9 mouse cellular contexts compared by ENCODE assay signal in the genomic region with DNA sequence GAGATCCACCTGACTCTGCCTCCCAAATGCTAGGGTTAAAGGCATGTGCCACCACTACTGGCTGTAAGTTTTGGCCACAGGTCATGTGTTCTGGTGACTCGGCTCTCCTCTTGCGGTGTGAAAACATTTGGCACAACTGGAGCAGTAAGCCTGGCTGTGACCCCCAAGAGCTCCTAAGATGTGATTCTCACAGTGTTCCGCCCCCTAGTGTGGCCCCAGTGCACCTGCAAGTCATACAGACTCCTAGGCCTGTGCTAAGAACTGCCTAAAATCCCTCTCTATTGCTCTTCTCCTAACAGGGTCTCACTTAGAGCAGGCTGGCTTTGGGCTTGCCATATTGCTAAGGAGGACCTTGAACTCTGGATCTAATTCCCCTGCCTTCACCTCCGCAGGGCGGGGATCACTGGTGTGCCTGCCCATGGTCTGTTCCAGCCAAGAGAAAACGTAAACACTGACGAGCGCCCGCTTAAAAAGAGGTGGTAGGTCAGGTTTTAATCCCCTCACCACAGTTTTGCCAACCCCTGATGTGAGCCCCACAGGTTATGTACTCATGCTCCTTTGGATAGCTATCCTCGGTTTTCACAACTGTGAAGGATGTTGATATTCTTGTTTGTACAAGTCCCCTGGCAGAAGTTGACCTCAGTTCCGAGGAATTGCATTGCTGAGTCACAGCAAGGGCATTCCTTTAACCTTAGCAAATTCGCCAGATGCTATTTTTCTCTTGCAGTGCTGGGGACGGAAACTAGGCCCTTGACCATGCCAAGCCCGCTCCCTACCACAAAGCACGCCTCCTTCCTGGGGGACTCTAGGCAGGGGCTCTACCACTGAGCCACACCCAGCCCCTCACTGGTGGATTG. TPM values are rescaled to one million over a fixed set of nuclear protein-coding genes. Genes with fewer than 3 reads are reported as not detected.
DNase-seq lines count a peak whose midpoint lies in the region; ATAC-seq lines count a peak whose summit lies in the region.
"Had no signal": no experiment of that assay in that cellular context is flagged by ENCODE, and none has a peak within 500 bp of the region (broad histone marks: within the 10 kb centered on the region; RNA-seq: fewer than 3 reads in every experiment).

No protein-coding gene starts in this region.

- H3K9ac ChIP-seq in forebrain, embryonic 15.5 days (replicated peaks) = no peak overlapping the region

- H3K4me1 ChIP-seq in forebrain, embryonic 15.5 days = peaks cover 5% of the 10 kb centered on the region

- H3K27me3 ChIP-seq in forebrain, embryonic 15.5 days = no peaks in the 10 kb centered on the region

- ATAC-seq in forebrain, embryonic 15.5 days (replicated peaks) = no peak

- H3K4me3 ChIP-seq in forebrain, embryonic 15.5 days = no peak overlapping the region

- no peaks in the 10 kb centered on the region for H3K9me3 ChIP-seq in forebrain, embryonic 15.5 days

- H3K27ac ChIP-seq in forebrain, embryonic 15.5 days (replicated peaks) = no peak overlapping the region

- DNase-seq in heart, adult 9 months (ENCODE audit: low spot score in 2 of 2) = peak; percentile 41 to 44
- no peak for DNase-seq in heart, postnatal 4 days
- DNase-seq in urinary bladder, postnatal 14 days (ENCODE audit: low spot score) = peak; percentile 46
- DNase-seq in urinary bladder, postnatal 4 days (ENCODE audit: low spot score in 2 of 2) = no peak
- DNase-seq in fibroblast of lung, adult 2 months (ENCODE audit: low read depth) = peak; percentile 23
- no peak for DNase-seq in ovary, postnatal 36 days (ENCODE audit: low spot score)
- no peak for DNase-seq in spleen, postnatal 36 days (ENCODE audit: low spot score in 2 of 2)

- H3K4me2 ChIP-seq in forebrain, embryonic 15.5 days (replicated peaks) = no peak overlapping the region

- WGBS in forebrain, embryonic 15.5 days = 77% methylated on average over 15 of the region's 15 CpGs

- no peaks in the 10 kb centered on the region for H3K36me3 ChIP-seq in forebrain, embryonic 15.5 days

RNA-seq across cellular contexts. Expression of a gene that starts 11.1 kb away (rescaled TPM):
- under 1 TPM; 0.57 to 0.61 TPM for total RNA-seq in heart, postnatal 4 days (2021)
- not detected in 2 replicates for polyA plus RNA-seq in forebrain, embryonic 15.5 days (2015; fragmentation: Nextera tagmentation; extraction: Ambion mirVana)

RNA-seq across cellular contexts. Expression of a gene that starts 12.0 kb away (rescaled TPM):
- total RNA-seq in heart, postnatal 4 days (2021) = under 1 TPM; 0.27 to 0.33 TPM
- polyA plus RNA-seq in forebrain, embryonic 15.5 days (2015; fragmentation: Nextera tagmentation; extraction: Ambion mirVana) = 11.6 and 11.7 TPM in 2 replicates

RNA-seq across cellular contexts. Expression of a gene that starts 12.1 kb away (rescaled TPM):
- total RNA-seq in heart, postnatal 4 days (2021) = 10 to 100 TPM; 15.9 to 16.9 TPM
- 17.4 and 18.9 TPM in 2 replicates for polyA plus RNA-seq in forebrain, embryonic 15.5 days (2015; fragmentation: Nextera tagmentation; extraction: Ambion mirVana)

RNA-seq across cellular contexts. Expression of a gene that starts 36.9 kb away (rescaled TPM):
- total RNA-seq in heart, postnatal 4 days (2021) = not detected
- 0.18 and 0.23 TPM in 2 replicates for polyA plus RNA-seq in forebrain, embryonic 15.5 days (2015; fragmentation: Nextera tagmentation; extraction: Ambion mirVana)
- polyA plus RNA-seq: frontal cortex, adult 2 months had no signal

RNA-seq across cellular contexts. Expression of a gene that starts 53.4 kb away (rescaled TPM):
- total RNA-seq in heart, postnatal 4 days (2021) = 10 to 100 TPM; 42.0 to 43.9 TPM
- 69.8 and 79.5 TPM in 2 replicates for polyA plus RNA-seq in forebrain, embryonic 15.5 days (2015; fragmentation: Nextera tagmentation; extraction: Ambion mirVana)

Comparison
In these comparisons a context has a peak if more than half of its experiments do, and no peak if none do; other contexts are left out.
1. DNase-seq: peak in heart, adult 9 months (2 of 2), urinary bladder, postnatal 14 days (single experiment) and fibroblast of lung, adult 2 months (single experiment); none in heart, postnatal 4 days (single experiment), urinary bladder, postnatal 4 days (0 of 2), ovary, postnatal 36 days (single experiment) and spleen, postnatal 36 days (0 of 2).